Mouse (Mus musculus) activated CD4-positive, CD25-positive, alpha-beta regulatory T cell (primary cell): Measurements from ENCODE around the gene Rcn1. TPM values are rescaled to one million over a fixed set of nuclear protein-coding genes. Genes with fewer than 3 reads are reported as not detected.

Experiments used
- polyA plus RNA-seq, 2 experiments: library from polyadenylated mRNA; unstranded; fragments of 100-300 nt; shearing (Covaris generic); gene quantifications; one replicate each; pipeline ENCODE4 v1.2.1; 2017

The Rcn1 gene
- 10 to 100 TPM; 42.1 to 47.2 TPM for polyA plus RNA-seq

GRCm38 (mm10) chr2:105399085-105399891 lies at the start of gene Rcn1:
Gene Rcn1, minus strand, starts transcription at chr2:105399319.

Other genes starting within 250 kb of the Rcn1 start
- not detected for gene Them7, start 175.0 kb downstream of the Rcn1 start, polyA plus RNA-seq